Mouse (Mus musculus) cerebellum, adult 11-12 months (tissue): ENCODE measurements around the gene Psg28.
"Not testable (repeated sequence)": the region's sequence is repeated elsewhere in the genome, so short reads cannot be mapped to it uniquely, and the experiment has no call there.

ENCODE experiments used
- DNase-seq: peaks from one replicate; pipeline ENCODE4 v3.0.0; 2022

Gene Psg28

DNA sequence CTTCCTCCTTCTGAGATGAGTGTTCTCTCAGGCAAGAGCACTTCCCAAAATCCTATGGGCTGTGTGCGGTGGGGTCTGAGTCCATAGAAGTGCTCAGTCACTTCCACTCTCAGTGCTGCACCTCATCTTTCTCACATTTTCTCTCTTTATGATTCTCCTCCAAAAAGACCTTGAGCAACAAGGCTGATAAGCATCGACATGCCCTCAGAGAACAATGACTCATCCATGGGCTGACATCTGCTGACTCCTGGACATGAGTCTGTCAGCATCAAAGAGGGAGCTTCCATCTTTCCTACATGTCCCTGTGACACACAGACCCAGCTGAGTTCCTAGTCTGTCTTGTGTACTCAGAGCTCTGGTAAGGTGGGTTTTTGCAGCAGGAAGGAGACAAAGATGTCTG, at the start of gene Psg28:
Psg28 (minus strand) TSS at position 101 of the 400 bp plus-strand sequence.
- DNase-seq, result not testable (repeated sequence)

DNA sequence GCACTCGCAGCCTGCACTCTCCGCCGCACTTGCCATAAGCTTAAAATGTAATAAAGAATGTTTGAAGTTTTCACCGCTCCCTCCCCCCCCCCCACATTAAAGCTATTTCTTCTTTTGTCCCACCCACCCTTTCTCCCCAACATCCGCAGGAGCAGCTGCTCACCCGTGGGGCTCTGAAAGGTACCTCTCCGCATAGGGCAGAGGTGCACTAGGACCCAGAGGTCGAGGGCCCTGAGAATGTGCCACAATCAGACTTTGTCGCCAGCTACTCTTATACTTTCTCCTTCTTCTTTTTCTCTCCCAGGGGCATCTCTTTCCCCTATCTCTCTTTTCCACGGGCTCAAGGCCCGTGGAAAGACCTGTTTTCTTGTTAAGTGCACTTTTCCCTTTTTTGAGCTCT, 28.4 kb downstream of the Psg28 start:
- no peak for DNase-seq

DNA sequence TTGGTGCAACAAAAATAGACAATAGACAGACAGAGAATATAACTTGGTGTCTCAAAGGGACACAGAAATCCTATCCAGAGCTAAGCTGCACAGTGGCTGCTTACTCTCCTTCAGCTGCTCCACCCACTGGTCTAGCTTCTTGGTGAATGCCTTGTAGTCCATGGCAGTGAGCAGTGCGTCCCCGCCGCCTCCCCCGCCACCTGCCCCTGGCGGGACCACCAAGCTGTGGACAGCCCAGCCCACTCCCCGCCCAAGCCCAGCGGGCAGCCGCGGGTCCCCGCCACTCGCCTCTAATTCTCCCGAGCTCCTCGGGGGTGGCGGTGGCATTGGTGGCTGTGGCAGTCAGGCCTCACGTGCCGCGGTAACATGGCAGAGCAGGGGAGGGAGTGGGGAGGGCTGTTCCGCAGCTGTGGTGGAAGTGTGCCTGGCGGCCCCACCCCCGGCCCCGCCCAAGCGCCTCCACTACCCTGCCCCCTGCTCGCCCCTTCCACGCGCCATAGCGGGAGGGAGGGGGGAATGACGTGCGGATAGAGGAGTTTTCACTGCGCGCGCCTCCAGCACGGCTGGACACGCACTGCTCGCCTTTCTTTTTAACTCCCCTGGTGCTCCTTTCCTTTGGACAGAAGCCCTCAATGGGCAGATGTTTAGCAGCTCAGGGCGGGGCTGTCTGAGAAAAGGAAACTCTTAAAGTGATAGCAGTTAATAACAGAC, 29.2 kb downstream of the Psg28 start:
- no peak for DNase-seq

- DNase-seq, result not testable (repeated sequence)
Measured at GRCm38 (mm10) chr7:18391483-18391882, 40.4 kb downstream of the Psg28 start.

GRCm38 (mm10) chr7:18378295-18378694, 53.5 kb downstream of the Psg28 start:
- no peak for DNase-seq
